Mouse (Mus musculus): Measurements from ENCODE around the gene Iqca. TPM values are rescaled to one million over a fixed set of nuclear protein-coding genes. Genes with fewer than 3 reads are reported as not detected.

Gene Iqca
- polyA plus RNA-seq, 1 experiment from 2014 or later = 0.67 TPM

DNA sequence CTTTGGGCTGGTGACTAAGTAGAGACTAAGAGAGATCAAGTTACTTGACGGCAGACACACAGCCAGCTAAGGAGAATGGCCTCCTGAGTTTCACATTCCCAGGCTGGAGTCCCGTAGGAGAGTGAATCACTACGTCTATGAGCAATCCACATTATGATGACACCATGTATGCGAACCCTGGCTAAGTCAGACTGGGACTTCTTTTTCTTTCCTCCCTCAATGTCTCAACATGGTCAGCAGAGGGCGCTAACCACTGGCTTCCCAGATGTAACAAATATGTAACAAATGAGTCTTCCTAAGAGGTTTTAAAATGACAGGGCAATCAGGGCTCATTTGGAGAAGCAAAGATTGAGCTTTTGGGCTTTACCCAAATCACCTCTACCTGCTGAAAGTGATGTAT is 101.9 kb downstream of the Iqca start:
- H3K4me1 ChIP-seq (replicated peaks; ENCODE audit: control insufficient read depth, insufficient read depth, low read length) = peaks cover 7% of the 10 kb centered on the region; the same call in 1 of the 2 replicates
- ATAC-seq = no peak
- H3K9ac ChIP-seq (replicated peaks; ENCODE audit: low read depth, low read length) = no peak overlapping the region
- H3K4me3 ChIP-seq (replicated peaks; ENCODE audit: low read length) = no peak overlapping the region
- no peak overlapping the region for H3K4me2 ChIP-seq (ENCODE audit: low read length)
- H3K9me3 ChIP-seq (ENCODE audit: control insufficient read depth, low read length) = no peaks in the 10 kb centered on the region
- no peaks in the 10 kb centered on the region for H3K27me3 ChIP-seq (replicated peaks; ENCODE audit: control insufficient read depth, insufficient read depth, low read length)
- H3K27ac ChIP-seq (ENCODE audit: low read length) = no peak overlapping the region
- WGBS = 42% methylated on average over 5 of the region's 5 CpGs
- no peaks in the 10 kb centered on the region for H3K36me3 ChIP-seq (ENCODE audit: control insufficient read depth, insufficient read depth)

DNA sequence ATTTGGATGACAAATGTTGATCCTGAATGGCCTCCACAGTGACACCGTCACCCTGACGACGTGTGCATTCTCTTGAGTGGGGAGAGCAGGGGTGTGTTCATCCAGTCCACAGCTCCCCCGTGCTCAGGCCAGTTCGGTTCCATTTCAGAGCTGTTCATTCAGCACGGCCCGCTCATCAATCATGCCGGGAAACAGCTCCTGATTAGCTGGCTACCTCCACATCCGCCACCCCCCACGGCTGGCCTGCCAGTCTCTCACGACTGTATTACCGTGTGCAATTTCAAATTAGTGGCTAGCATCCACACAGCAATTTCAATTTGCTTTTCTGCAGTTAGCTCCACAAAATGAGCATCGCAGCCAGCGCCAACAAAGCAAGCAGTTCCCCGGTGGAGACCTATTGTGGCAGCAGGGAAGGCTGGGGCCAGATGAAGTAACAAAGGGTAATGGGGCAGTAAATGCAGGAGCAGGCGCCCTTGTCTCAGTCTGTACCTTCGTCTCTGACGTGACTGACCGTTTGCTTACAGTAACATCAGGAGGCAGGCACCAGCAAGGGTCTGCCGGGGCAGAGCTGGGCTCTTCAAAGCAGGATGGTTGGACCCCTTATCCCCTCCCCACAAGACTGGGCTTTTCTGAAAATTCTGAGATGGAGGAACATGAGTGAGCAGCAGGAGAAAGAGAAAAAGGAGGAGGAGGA is 103.0 kb downstream of the Iqca start:
- H3K4me1 ChIP-seq (replicated peaks; ENCODE audit: control insufficient read depth, insufficient read depth, low read length) = peaks cover 10% of the 10 kb centered on the region; the same call in 1 of the 2 replicates
- H3K4me3 ChIP-seq (replicated peaks; ENCODE audit: low read length) = no peak overlapping the region
- no peak for ATAC-seq
- no peaks in the 10 kb centered on the region for H3K27me3 ChIP-seq (replicated peaks; ENCODE audit: control insufficient read depth, insufficient read depth, low read length)
- H3K4me2 ChIP-seq (ENCODE audit: low read length) = no peak overlapping the region
- no peak overlapping the region for H3K27ac ChIP-seq (ENCODE audit: low read length)
- no peaks in the 10 kb centered on the region for H3K36me3 ChIP-seq (ENCODE audit: control insufficient read depth, insufficient read depth)
- WGBS = 23% methylated on average over 20 of the region's 20 CpGs
- no peak overlapping the region for H3K9ac ChIP-seq (replicated peaks; ENCODE audit: low read depth, low read length)
- H3K9me3 ChIP-seq (ENCODE audit: control insufficient read depth, low read length) = no peaks in the 10 kb centered on the region

DNA sequence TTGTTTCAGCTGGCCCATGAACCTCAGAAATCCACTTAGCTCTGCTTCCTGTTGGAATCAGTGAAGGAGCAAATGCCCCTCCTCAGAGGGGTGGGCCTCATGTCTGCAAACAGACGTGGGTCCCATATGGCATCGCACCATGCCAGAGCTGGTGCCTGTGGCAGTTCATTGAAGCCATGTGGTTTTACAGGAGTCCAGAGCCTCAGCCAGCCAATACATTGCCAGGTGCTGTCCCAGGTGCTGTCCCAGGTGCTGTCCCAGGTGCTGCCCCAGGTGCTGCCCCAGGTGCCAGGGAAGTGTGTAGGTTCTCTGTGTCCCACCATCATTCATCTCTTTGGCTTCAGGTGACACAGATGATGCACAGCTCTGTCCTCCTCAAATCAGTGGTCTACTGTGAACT is 124.9 kb downstream of the Iqca start:
- 76% methylated on average over 2 of the region's 2 CpGs for WGBS
- Histone ChIP-seq H3K4me3 (replicated peaks; ENCODE audit: low read length) (no peak overlapping the region), H3K4me1 (replicated peaks; ENCODE audit: control insufficient read depth, insufficient read depth, low read length) (peaks cover 3% of the 10 kb centered on the region; the same call in 1 of the 2 replicates), H3K27ac (ENCODE audit: low read length) (no peak overlapping the region), H3K9ac (replicated peaks; ENCODE audit: low read depth, low read length) (no peak overlapping the region), H3K9me3 (ENCODE audit: control insufficient read depth, low read length) (no peaks in the 10 kb centered on the region; the same call in 1 of the 2 replicates), H3K27me3 (replicated peaks; ENCODE audit: control insufficient read depth, insufficient read depth, low read length) (no peaks in the 10 kb centered on the region), H3K36me3 (ENCODE audit: control insufficient read depth, insufficient read depth) (no peaks in the 10 kb centered on the region), H3K4me2 (ENCODE audit: low read length) (no peak overlapping the region)
- ATAC-seq = no peak

DNA sequence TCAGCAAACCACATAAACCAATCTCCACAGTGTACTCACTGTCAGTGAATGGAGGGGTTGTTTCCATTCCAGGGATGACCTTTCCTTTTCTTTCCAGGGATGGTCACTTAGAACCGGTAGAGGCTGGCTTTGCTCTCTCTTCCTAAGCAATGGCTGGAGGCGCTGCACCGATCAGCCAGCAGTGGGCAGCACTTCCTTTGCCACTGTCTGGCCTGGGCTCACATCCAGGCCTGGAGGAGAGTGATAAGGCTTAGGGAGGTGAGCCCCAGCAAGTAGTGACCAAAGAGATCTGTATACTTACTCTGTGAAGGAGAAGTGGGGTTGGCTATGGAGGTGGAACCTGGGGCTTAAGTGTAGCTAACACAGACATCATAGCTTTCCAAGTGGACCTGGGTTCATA is 126.3 kb downstream of the Iqca start:
- no peak overlapping the region for H3K4me2 ChIP-seq (ENCODE audit: low read length)
- no peak overlapping the region for H3K9ac ChIP-seq (replicated peaks; ENCODE audit: low read depth, low read length)
- peaks cover 2% of the 10 kb centered on the region; the same call in 1 of the 2 replicates for H3K27me3 ChIP-seq (replicated peaks; ENCODE audit: control insufficient read depth, insufficient read depth, low read length)
- WGBS = 22% methylated on average over 3 of the region's 3 CpGs
- peaks cover 3% of the 10 kb centered on the region; the same call in 1 of the 2 replicates for H3K4me1 ChIP-seq (replicated peaks; ENCODE audit: control insufficient read depth, insufficient read depth, low read length)
- no peaks in the 10 kb centered on the region for H3K9me3 ChIP-seq (ENCODE audit: control insufficient read depth, low read length)
- no peak overlapping the region for H3K27ac ChIP-seq (ENCODE audit: low read length)
- H3K4me3 ChIP-seq (replicated peaks; ENCODE audit: low read length) = no peak overlapping the region
- no peaks in the 10 kb centered on the region for H3K36me3 ChIP-seq (ENCODE audit: control insufficient read depth, insufficient read depth)
- ATAC-seq = no peak

DNA sequence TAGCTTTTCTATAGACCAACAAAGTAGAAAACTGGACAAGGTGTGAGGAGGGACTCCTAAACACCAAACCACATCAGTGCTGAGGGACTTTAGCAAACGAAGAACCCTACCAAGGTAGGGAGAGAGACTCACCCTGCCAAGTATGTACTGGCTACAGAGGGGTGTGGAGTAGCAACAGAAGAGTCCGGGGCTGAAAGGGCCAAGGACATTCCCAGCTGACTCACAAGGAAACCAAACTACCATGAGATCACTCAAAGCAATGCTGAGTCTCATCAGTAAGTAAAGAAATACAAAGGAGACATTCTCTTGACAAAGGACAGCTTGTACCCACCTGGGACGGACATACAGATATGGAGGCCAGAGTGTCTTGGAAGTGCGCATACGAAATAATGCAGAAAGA is 132.9 kb downstream of the Iqca start:
- no peak overlapping the region for H3K4me3 ChIP-seq (replicated peaks; ENCODE audit: low read length)
- no peak overlapping the region for H3K4me2 ChIP-seq (ENCODE audit: low read length)
- no peak for ATAC-seq
- no peak overlapping the region for H3K27ac ChIP-seq (ENCODE audit: low read length)
- whole genome bisulfite sequencing = 78% methylated on average over 5 of the region's 5 CpGs
- H3K9ac ChIP-seq (replicated peaks; ENCODE audit: low read depth, low read length) = no peak overlapping the region
- peaks cover 3% of the 10 kb centered on the region; the same call in 1 of the 2 replicates for H3K4me1 ChIP-seq (replicated peaks; ENCODE audit: control insufficient read depth, insufficient read depth, low read length)
- no peaks in the 10 kb centered on the region for H3K9me3 ChIP-seq (ENCODE audit: control insufficient read depth, low read length)
- peaks cover 2% of the 10 kb centered on the region; the same call in 1 of the 2 replicates for H3K27me3 ChIP-seq (replicated peaks; ENCODE audit: control insufficient read depth, insufficient read depth, low read length)
- H3K36me3 ChIP-seq (ENCODE audit: control insufficient read depth, insufficient read depth) = no peaks in the 10 kb centered on the region

DNA sequence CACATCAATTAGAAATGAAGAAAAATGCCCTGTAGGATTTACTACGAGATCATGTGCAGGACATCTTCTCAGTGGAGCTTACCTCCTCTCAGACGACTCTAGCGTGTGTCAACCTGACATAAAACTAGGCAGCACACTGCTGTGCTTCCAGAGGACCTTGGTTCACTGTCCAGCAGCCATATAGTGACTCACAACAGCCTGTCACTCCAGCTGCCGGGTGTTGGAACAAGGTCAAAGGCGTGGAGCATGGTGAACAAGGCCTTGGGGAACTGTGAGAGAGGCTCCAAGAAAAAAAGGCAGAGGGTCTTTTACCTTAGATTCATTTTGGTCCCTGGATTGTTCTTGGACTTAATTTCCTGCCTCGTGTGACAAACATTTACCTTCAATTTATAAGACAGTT is 135.1 kb downstream of the Iqca start:
- peaks cover 2% of the 10 kb centered on the region; the same call in 1 of the 2 replicates for H3K27me3 ChIP-seq (replicated peaks; ENCODE audit: control insufficient read depth, insufficient read depth, low read length)
- H3K36me3 ChIP-seq (ENCODE audit: control insufficient read depth, insufficient read depth) = no peaks in the 10 kb centered on the region
- H3K9me3 ChIP-seq (ENCODE audit: control insufficient read depth, low read length) = no peaks in the 10 kb centered on the region
- no peaks in the 10 kb centered on the region for H3K4me1 ChIP-seq (replicated peaks; ENCODE audit: control insufficient read depth, insufficient read depth, low read length)
- H3K27ac ChIP-seq (ENCODE audit: low read length) = no peak overlapping the region
- H3K4me3 ChIP-seq (replicated peaks; ENCODE audit: low read length) = no peak overlapping the region
- 78% methylated on average over 6 of the region's 6 CpGs for WGBS
- no peak overlapping the region for H3K4me2 ChIP-seq (ENCODE audit: low read length)
- no peak for ATAC-seq
- H3K9ac ChIP-seq (replicated peaks; ENCODE audit: low read depth, low read length) = no peak overlapping the region

DNA sequence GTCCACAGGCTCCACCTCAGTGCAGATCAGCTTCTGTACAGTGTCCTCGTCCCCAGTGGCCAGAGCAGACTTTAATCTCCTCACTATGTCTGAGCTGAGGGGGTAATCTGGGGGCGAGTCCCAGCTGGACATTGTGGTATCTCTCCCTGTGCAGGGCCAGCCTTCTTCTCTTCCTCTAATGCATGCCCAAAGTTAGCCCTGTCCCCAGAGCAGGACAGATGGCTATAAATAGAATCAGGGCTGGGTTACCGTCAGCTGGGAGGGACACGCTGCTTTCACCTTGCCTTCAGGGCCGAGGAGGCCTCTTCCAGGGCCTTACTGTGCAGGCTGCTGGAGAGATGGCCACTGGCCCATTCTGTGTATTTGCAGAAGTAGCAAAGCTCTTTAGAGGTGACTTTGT is 138.8 kb downstream of the Iqca start, which contains the start of gene Asb18:
TSS of gene Asb18 (minus strand) at position 221 of the 400 bp plus-strand sequence.
- Histone ChIP-seq H3K4me3 (replicated peaks; ENCODE audit: low read length) (no peak within 1 kb of the TSS), H3K27ac (ENCODE audit: low read length) (no peak within 1 kb of the TSS), H3K9ac (replicated peaks; ENCODE audit: low read depth, low read length) (no peak within 1 kb of the TSS), H3K4me1 (replicated peaks; ENCODE audit: control insufficient read depth, insufficient read depth, low read length) (peaks cover 3% of the 10 kb centered on the region; the same call in 1 of the 2 replicates), H3K4me2 (ENCODE audit: low read length) (no peak within 1 kb of the TSS), H3K9me3 (ENCODE audit: control insufficient read depth, low read length) (no peaks in the 10 kb centered on the region), H3K27me3 (replicated peaks; ENCODE audit: control insufficient read depth, insufficient read depth, low read length) (no peaks in the 10 kb centered on the region; the same call in 1 of the 2 replicates), H3K36me3 (ENCODE audit: control insufficient read depth, insufficient read depth) (no peaks in the 10 kb centered on the region)
- WGBS = 85% methylated on average over 5 of the region's 5 CpGs
- no peak for ATAC-seq

DNA sequence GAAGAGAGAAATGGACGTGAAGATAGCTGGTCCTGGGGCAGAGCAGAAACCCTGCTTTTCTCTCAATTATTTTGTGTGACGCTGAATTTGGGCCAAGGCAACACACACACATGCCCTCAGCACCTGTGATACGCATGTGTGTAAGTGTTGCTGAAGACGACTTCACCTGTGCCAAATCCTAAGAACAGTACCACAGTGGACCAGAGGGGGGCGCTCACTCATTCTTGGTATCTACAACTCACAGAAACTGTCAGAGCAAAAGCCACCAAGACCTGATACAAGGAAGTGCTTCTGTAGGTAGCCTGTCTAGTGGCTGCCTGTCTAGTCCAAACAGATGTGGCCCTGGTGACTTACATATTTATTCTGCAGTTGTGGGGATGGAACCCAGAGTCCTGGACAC is 139.9 kb downstream of the Iqca start:
- 76% methylated on average over 5 of the region's 5 CpGs for WGBS
- H3K4me1 ChIP-seq (replicated peaks; ENCODE audit: control insufficient read depth, insufficient read depth, low read length) = peaks cover 4% of the 10 kb centered on the region; the same call in 1 of the 2 replicates

DNA sequence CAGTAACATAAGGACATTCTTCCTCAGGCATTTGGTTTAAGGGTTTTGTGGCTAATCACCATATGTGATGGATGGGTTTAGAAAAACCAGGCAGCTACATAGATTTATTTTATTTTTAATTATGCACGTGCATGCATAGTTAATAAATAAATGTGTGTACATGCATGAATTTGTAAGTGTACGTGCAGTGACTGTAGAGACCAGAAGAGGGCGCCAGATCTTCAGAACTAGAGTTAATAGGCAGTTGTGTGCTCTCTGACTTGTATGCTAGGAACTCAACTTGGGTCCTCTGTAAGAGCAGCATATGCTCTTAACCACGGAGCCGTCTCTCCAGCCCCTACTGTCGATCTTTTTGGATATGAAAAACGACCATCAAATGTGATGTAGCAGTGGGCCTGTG is 140.4 kb downstream of the Iqca start:
- no peak overlapping the region for H3K4me3 ChIP-seq (replicated peaks; ENCODE audit: low read length)
- no peaks in the 10 kb centered on the region for H3K36me3 ChIP-seq (ENCODE audit: control insufficient read depth, insufficient read depth)
- no peaks in the 10 kb centered on the region for H3K9me3 ChIP-seq (ENCODE audit: control insufficient read depth, low read length)
- no peaks in the 10 kb centered on the region; the same call in 1 of the 2 replicates for H3K27me3 ChIP-seq (replicated peaks; ENCODE audit: control insufficient read depth, insufficient read depth, low read length)
- ATAC-seq = no peak
- H3K4me1 ChIP-seq (replicated peaks; ENCODE audit: control insufficient read depth, insufficient read depth, low read length) = peaks cover 4% of the 10 kb centered on the region; the same call in 1 of the 2 replicates
- H3K9ac ChIP-seq (replicated peaks; ENCODE audit: low read depth, low read length) = no peak overlapping the region
- no peak overlapping the region for H3K4me2 ChIP-seq (ENCODE audit: low read length)
- no peak overlapping the region for H3K27ac ChIP-seq (ENCODE audit: low read length)
- 70% methylated on average over 7 of the region's 7 CpGs for WGBS

More for the DNA sequence above, 139.9 kb downstream of the Iqca start:
- H3K9ac ChIP-seq (replicated peaks; ENCODE audit: low read depth, low read length) = no peak overlapping the region
- no peaks in the 10 kb centered on the region for H3K36me3 ChIP-seq (ENCODE audit: control insufficient read depth, insufficient read depth)
- no peaks in the 10 kb centered on the region; the same call in 1 of the 2 replicates for H3K27me3 ChIP-seq (replicated peaks; ENCODE audit: control insufficient read depth, insufficient read depth, low read length)
- H3K9me3 ChIP-seq (ENCODE audit: control insufficient read depth, low read length) = no peaks in the 10 kb centered on the region
- no peak overlapping the region for H3K27ac ChIP-seq (ENCODE audit: low read length)
- no peak for ATAC-seq
- H3K4me2 ChIP-seq (ENCODE audit: low read length) = no peak overlapping the region
- H3K4me3 ChIP-seq (replicated peaks; ENCODE audit: low read length) = no peak overlapping the region

Measured in forebrain, embryonic 16.5 days (tissue).